Mouse (Mus musculus) liver, embryonic 12.5 days (tissue): Measurements from ENCODE around the gene Sept8. TPM values are rescaled to one million over a fixed set of nuclear protein-coding genes. Genes with fewer than 3 reads are reported as not detected.

Experiments used
- polyA plus RNA-seq: library from polyadenylated mRNA; unstranded; fragments of >200 nt; fragmentation: Nextera tagmentation; extraction: Ambion mirVana; gene quantifications from 2 replicates; pipeline ENCODE4 v1.2.1, GENCODE M21; 2016

Sept8 gene
- polyA plus RNA-seq, 1 experiment from 2014 or later: 34.3 TPM

Other genes starting within 250 kb of the Sept8 start
- gene Hspa4, start 218.8 kb upstream of the Sept8 start, polyA plus RNA-seq: 101 and 103 TPM in 2 replicates
- 18.3 and 19.8 TPM in 2 replicates for gene Zcchc10, start 194.6 kb upstream of the Sept8 start, polyA plus RNA-seq
- 18.8 and 19.8 TPM in 2 replicates for gene Aff4, start 168.4 kb upstream of the Sept8 start, polyA plus RNA-seq
- gene Leap2, start 96.1 kb upstream of the Sept8 start, polyA plus RNA-seq: 5.3 and 5.4 TPM in 2 replicates
- 641 and 664 TPM in 2 replicates for gene Uqcrq, start 88.4 kb upstream of the Sept8 start, polyA plus RNA-seq
- gene Gdf9, start 88.2 kb upstream of the Sept8 start, polyA plus RNA-seq: 0.21 and 0.33 TPM in 2 replicates
- gene Gm10447, start 62.1 kb upstream of the Sept8 start, polyA plus RNA-seq: 0.05 and 0.10 TPM in 2 replicates
- 1.9 and 2.0 TPM in 2 replicates for gene Shroom1, start 62.1 kb upstream of the Sept8 start, polyA plus RNA-seq
- not detected in 2 replicates for gene Gm9837, start 48.8 kb upstream of the Sept8 start, polyA plus RNA-seq
- 0.14 and 0.48 TPM in 2 replicates for gene Gm9945, start 39.1 kb upstream of the Sept8 start, polyA plus RNA-seq
- gene Sowaha, start 39.0 kb upstream of the Sept8 start, polyA plus RNA-seq: 9.8 and 10.1 TPM in 2 replicates
- gene Kif3a, start 48.1 kb downstream of the Sept8 start, polyA plus RNA-seq: 13.7 and 14.5 TPM in 2 replicates
- gene Il4, start 99.4 kb downstream of the Sept8 start, polyA plus RNA-seq: 0.81 TPM in 2 replicates
- gene Il13, start 115.4 kb downstream of the Sept8 start, polyA plus RNA-seq: not detected in 2 replicates
- gene Rad50, start 188.1 kb downstream of the Sept8 start, polyA plus RNA-seq: 25.6 TPM in 2 replicates
- not detected in 2 replicates for gene Il5, start 201.5 kb downstream of the Sept8 start, polyA plus RNA-seq